Mouse (Mus musculus) kidney, adult 2 months (tissue): ENCODE measurements at regions not wholly inside any gene's neighbourhood (a gene's known extent, or its start where the extent isn't known, plus 50 kb on each side); places are given as distances from the start of the nearest gene placed in this dataset.

ENCODE experiments used
- CTCF ChIP-seq: fragments of 200-500 bp; conservative IDR thresholded peaks from 2 replicates; pipeline ENCODE4 v1.5.1; 2011; ENCODE audit warnings: low read depth, mild to moderate bottlenecking, control low read depth, low read length, moderate library complexity, mixed read lengths; ENCODE audit not compliant: insufficient read depth, insufficient read length
- POLR2A ChIP-seq: fragments of 200-500 bp; IDR thresholded peaks from one replicate; pipeline ENCODE4 v1.6.1; 2011; ENCODE audit warnings: low read depth, low read length, control low read depth

- TF ChIP-seq CTCF (no peak), POLR2A (no peak)
Measured at GRCm38 (mm10) chr1:14462496-14462895, 1630.6 kb downstream of the 4930444P10Rik start.
